Mouse (Mus musculus): ENCODE measurements around the gene Osgep.
A peak's percentile ranks its signal among the peaks of the same experiment; 100 is the strongest.
"Not testable (repeated sequence)": the region's sequence is repeated elsewhere in the genome, so short reads cannot be mapped to it uniquely, and the experiment has no call there.

The Osgep gene

GRCm38 (mm10) chr14:50876236-50876950 lies 48.3 kb downstream of the Osgep start:
- DNase-seq (ENCODE audit: low spot score in 2 of 2), result no peak

GRCm38 (mm10) chr14:50875591-50876230 lies 49.0 kb downstream of the Osgep start:
- DNase-seq (ENCODE audit: low spot score in 2 of 2), result no peak

GRCm38 (mm10) chr14:50875175-50875574 lies 49.5 kb downstream of the Osgep start:
- no peak for DNase-seq (ENCODE audit: low spot score in 2 of 2)

GRCm38 (mm10) chr14:50871284-50871683 lies 53.4 kb downstream of the Osgep start:
- no peak for DNase-seq (ENCODE audit: low spot score in 2 of 2)

GRCm38 (mm10) chr14:50870805-50871143 lies 53.9 kb downstream of the Osgep start:
- DNase-seq (ENCODE audit: low spot score in 2 of 2), result no peak

- peak; percentile 52 to 83 for DNase-seq (ENCODE audit: low spot score in 2 of 2)
Measured at GRCm38 (mm10) chr14:50869889-50870804, 54.5 kb downstream of the Osgep start, which contains the start of gene Tep1. Gene Tep1, minus strand, starts transcription at chr14:50870560.

- no peak for DNase-seq (ENCODE audit: low spot score in 2 of 2)
Measured at GRCm38 (mm10) chr14:50868656-50869055, 56.0 kb downstream of the Osgep start.

DNA sequence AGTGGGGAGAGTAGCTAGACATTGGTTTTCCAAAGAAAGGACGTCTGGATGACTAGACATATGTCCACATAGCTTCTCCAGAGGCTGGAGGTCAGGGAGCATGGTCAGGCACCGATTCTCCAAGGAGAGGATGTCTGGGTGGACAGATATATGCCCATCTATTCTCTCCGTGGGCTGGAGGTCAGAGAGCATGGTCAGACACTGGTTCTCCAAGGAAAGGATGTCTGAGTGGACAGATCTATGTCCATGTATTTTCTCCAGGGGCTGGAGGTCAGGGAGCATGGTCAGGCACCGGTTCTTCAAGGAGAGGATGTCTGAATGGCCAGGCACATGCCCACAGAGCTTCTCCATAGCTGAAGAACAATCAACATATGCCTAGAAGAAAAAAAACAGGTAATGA lies 56.5 kb downstream of the Osgep start:
- DNase-seq (ENCODE audit: low spot score in 2 of 2), result no peak

- DNase-seq (ENCODE audit: low spot score in 2 of 2), result no peak
Measured at GRCm38 (mm10) chr14:50866966-50867365, 57.7 kb downstream of the Osgep start.

DNA sequence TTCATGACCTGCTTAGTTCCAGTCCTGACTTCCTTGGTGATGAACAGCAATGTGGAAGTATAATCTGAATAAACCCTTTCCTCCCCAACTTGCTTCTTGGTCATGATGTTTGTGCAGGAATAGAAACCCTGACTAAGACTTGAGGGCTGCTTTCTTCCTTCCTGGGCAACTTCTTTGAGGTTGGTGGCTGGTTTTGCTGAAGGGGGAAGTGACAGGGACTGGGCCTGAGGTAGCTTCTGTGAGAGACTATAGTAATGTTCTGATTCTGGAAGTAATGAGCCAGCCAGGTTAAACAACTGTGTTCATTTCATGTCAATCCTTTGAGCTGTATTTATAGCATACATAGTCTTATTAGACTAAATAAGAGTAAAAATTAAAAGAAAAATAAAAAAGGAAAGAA lies 59.7 kb downstream of the Osgep start:
- not testable (repeated sequence) for DNase-seq (ENCODE audit: low spot score in 2 of 2)

DNA sequence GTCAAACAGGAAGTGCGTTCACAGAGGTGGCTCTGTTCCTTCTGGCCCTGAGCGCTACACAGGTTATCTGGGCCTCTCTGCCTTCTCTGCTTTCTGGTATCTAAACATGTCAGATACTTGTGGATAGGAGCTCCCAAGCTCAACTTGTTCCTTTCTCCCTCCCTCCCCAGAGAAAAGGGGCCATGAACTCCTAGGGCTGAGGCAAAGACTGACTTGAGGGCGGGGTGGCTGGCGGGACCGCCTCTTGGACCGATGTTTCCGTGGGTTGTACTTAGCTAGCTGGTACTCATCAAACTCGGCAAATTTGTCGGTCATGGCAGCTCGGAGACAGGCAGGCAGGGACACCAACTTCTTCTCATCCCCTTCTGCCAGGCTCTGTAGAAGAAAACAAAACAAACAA lies 62.1 kb downstream of the Osgep start:
- DNase-seq (ENCODE audit: low spot score in 2 of 2), result no peak
